Mouse (Mus musculus) cerebellum, adult (tissue): ENCODE measurements around the gene Esp1.
"Not testable (repeated sequence)": the region's sequence is repeated elsewhere in the genome, so short reads cannot be mapped to it uniquely, and the experiment has no call there.

Source experiments
- ATAC-seq: cut with Nextera tagmentation; 2 replicates; pipeline ENCODE4 v1.9.2; 2017; ENCODE audit warnings: mild to moderate bottlenecking, moderate library complexity, mixed read lengths; ENCODE audit not compliant: insufficient number of reproducible peaks, low FRiP score, low TSS enrichment

Gene Esp1

DNA sequence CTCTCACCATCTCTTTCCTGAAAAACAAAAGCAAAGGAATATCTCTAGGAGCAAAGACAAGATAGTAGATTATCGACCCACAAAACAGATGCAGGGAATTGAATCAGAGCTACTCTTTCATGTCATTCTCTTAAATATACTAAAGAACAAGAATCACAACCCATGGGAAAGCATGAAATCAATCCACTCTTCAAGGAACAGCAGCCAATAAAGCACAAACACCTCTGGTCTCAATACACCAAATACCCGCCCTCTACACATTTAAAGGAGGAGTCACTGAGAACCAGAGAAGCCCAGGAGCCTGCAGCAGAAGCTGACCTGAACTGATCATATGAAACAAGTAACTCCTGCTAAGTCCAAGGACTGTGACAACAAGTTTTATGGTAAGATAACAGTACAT lies at the start of gene Esp1:
Gene Esp1 (plus strand): TSS at position 301 of the 400 bp plus-strand sequence.
- ATAC-seq, result no peak

DNA sequence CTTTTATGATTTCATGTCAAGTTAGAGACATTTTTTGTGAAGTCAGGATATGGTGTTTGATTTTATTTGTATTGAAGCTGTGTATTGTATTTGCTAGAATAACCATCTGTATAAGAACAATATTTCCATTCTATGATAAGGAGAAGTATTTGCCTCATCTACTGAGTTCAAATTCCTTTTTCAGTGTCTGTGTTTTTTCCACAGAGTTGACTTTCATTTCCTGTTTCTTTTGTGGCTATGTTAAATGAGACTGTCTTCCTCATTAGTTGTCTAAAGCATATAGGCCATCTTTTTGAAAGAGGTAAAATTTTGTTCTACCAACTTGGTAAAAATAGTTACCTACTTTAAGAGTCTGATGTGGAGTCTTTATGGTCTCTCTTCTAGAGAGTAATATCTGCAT lies 10.6 kb upstream of the Esp1 start:
- no peak for ATAC-seq

DNA sequence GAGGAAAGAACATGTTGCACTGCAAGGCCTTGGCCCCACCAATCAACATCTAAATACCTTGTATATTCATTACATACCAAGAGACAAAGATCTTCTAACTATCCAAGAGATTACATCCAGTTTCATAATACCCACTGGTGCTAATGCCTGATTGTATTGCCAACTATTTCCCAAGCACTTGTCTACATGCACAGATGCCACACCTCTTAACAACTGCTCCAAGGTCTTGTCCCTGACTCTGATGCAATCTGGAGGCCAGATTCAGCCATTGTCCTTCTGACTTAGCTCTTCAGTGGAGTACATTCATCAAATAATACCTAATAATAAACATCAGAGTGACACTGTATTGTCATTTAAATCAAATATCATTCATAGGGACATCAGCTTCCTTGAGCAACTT lies 9.9 kb upstream of the Esp1 start:
- ATAC-seq, result not testable (repeated sequence)

DNA sequence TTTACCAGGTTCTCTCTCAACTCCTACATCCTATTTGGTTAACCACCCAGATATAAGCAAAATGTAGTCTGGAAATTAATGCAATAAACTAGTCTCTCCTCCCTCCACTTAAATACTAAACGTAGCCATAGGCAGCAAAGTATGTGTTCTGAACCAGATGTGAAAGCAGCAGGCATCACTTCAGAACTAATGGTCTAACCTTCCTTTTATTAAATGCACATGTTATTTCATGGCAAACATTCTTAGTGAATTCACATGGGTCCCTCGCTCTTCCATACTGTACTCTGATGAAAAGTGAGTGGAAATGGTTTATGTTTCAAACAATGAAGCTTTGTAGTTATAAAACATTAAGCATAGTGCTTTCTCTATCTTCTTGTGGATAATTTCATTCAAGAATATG lies 4.4 kb downstream of the Esp1 start:
- no peak for ATAC-seq

GRCm38 (mm10) chr17:40731724-40732123 lies 4.8 kb downstream of the Esp1 start:
- ATAC-seq, result no peak

DNA sequence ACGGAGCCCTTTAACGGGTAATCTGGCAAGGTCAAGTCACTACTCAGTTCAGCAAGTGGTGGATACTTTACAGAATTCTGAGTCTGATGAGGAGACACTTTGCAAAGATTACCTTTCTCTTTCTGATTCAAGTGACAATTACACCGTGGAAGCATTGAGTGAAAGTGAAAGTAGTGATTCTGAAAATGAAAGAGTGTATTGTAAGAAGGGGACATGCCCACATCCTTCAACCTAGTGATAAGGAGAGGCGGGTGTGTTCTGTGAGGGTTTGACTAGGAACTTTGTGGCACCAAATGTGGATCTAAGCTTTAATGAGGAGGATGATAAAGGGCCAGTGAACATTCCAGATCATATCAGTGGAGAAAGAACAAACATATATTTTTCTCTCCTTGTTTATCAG lies 36.7 kb downstream of the Esp1 start:
- no peak for ATAC-seq

DNA sequence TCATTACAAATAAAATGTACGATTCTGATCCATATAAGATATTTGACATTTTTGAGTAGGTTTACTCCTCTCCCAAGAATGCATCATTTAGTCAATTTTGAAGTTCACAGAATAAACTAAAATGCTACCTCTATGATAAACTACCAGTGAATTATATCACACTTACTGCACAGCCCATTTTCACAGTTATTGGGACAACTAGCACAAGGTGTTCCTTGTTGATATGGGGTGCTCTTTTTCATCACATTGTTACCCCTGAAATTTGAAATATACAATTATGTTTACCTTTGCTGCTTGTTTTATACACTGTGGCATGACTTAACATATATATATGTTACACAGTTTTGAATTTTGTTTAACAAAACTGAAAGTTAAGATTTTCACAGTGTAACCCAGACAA lies 40.2 kb downstream of the Esp1 start:
- ATAC-seq, result no peak
